8 mouse cellular contexts compared by ENCODE assay signal in the genomic region with DNA sequence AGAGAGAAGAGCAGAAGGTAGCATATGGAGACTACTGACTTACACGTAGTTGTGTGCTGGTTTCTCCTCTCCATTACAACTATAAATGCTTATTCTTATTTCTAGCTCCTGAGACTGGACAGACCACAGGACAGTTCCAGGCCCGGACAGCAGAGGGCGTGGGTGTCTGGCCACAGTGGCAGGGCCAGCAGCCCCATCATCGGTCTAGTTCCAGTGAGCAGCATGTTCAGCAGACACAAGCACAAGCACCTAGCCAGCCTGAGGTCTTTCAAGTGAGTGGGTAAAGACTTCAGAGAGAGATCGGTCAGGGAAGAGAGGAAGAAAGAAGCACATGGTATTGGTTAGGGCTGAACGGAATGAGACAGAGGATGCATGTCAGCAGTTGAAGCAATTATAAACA. TPM values are rescaled to one million over a fixed set of nuclear protein-coding genes. Genes with fewer than 3 reads are reported as not detected.
DNase-seq lines count a peak whose midpoint lies in the region; ATAC-seq lines count a peak whose summit lies in the region.

No protein-coding gene starts in this region.

- H3K9me3 ChIP-seq in embryonic facial prominence, embryonic 12.5 days: no peaks in the 10 kb centered on the region
- H3K9me3 ChIP-seq in liver, embryonic 16.5 days (replicated peaks; ENCODE audit: control insufficient read depth, low read length): no peaks in the 10 kb centered on the region

- peaks cover 13% of the 10 kb centered on the region; the same call in 1 of the 2 replicates for H3K4me1 ChIP-seq in embryonic facial prominence, embryonic 12.5 days
- H3K4me1 ChIP-seq in liver, embryonic 16.5 days (ENCODE audit: control insufficient read depth, low read depth, low read length): no peaks in the 10 kb centered on the region

- H3K4me3 ChIP-seq in embryonic facial prominence, embryonic 12.5 days: no peak overlapping the region
- H3K4me3 ChIP-seq in liver, embryonic 16.5 days (ENCODE audit: low read depth, low read length): no peak overlapping the region

- DNase-seq in CD4-positive, CD25-positive, alpha-beta regulatory T cell, adult 2 months (ENCODE audit: low read depth, low spot score): peak; percentile 71
- DNase-seq in urinary bladder, postnatal 25 days (ENCODE audit: low spot score): peak; percentile 48
- DNase-seq in urinary bladder, postnatal 10 days (ENCODE audit: low spot score): no peak
- peak; percentile 54 for DNase-seq in induced T-regulatory cell, adult 2 months (ENCODE audit: low read depth)
- peak; percentile 42 for DNase-seq in right cerebral cortex, postnatal 25 days

- ATAC-seq in CD4-positive, CD25-positive, alpha-beta regulatory T cell, adult 4 months: no peak
- peak; percentile 52; the same call in 1 of the 2 replicates for ATAC-seq in embryonic facial prominence, embryonic 12.5 days (ENCODE audit: insufficient number of reproducible peaks, insufficient read depth, low FRiP score, low TSS enrichment)
- ATAC-seq in liver, embryonic 16.5 days (ENCODE audit: low read depth): 0 out of 2 replicates have a peak, but pooled peaks have one; percentile 19

- no peak overlapping the region for H3K9ac ChIP-seq in embryonic facial prominence, embryonic 12.5 days
- no peak overlapping the region for H3K9ac ChIP-seq in liver, embryonic 16.5 days (ENCODE audit: low read depth, low read length)

- 36% methylated on average over 6 of the region's 6 CpGs for WGBS in embryonic facial prominence, embryonic 12.5 days
- 55% methylated on average over 6 of the region's 6 CpGs for WGBS in liver, embryonic 16.5 days (ENCODE audit: insufficient replicate concordance)

- peaks cover 41% of the 10 kb centered on the region for H3K36me3 ChIP-seq in embryonic facial prominence, embryonic 12.5 days
- peaks cover 49% of the 10 kb centered on the region for H3K36me3 ChIP-seq in liver, embryonic 16.5 days (ENCODE audit: control insufficient read depth, insufficient read depth)

- peak overlapping the region; percentile 79 for H3K27ac ChIP-seq in embryonic facial prominence, embryonic 12.5 days
- no peak overlapping the region for H3K27ac ChIP-seq in liver, embryonic 16.5 days (ENCODE audit: low read length)

- H3K4me2 ChIP-seq in embryonic facial prominence, embryonic 12.5 days (replicated peaks): no peak overlapping the region; the same call in 1 of the 2 replicates
- no peak overlapping the region for H3K4me2 ChIP-seq in liver, embryonic 16.5 days (ENCODE audit: low read depth, low read length)

- no peaks in the 10 kb centered on the region for H3K27me3 ChIP-seq in embryonic facial prominence, embryonic 12.5 days
- no peaks in the 10 kb centered on the region for H3K27me3 ChIP-seq in liver, embryonic 16.5 days (ENCODE audit: control insufficient read depth, insufficient read depth, low read depth, low read length)

RNA-seq across cellular contexts. Expression of gene Ctsk, which starts 4.7 kb away (rescaled TPM):
- polyA plus RNA-seq in CD4-positive, CD25-positive, alpha-beta regulatory T cell, adult 4 months (2017; shearing (Covaris generic)): 1 to 10 TPM in 1 of 2 experiments, not detected in 1; 1.1 TPM
- polyA plus RNA-seq in embryonic facial prominence, embryonic 12.5 days (2016; fragmentation: Nextera tagmentation; extraction: Ambion mirVana): 20.2 and 25.7 TPM in 2 replicates
- 1.0 and 1.3 TPM in 2 replicates for polyA plus RNA-seq in liver, embryonic 16.5 days (2015; fragmentation: Nextera tagmentation; extraction: Ambion mirVana)

RNA-seq across cellular contexts. Expression of gene Ctss, which starts 32.2 kb away (rescaled TPM):
- polyA plus RNA-seq in CD4-positive, CD25-positive, alpha-beta regulatory T cell, adult 4 months (2017; shearing (Covaris generic)): 100 to 1,000 TPM; 433 to 466 TPM
- 8.7 and 9.4 TPM in 2 replicates for polyA plus RNA-seq in embryonic facial prominence, embryonic 12.5 days (2016; fragmentation: Nextera tagmentation; extraction: Ambion mirVana)
- 38.4 and 38.5 TPM in 2 replicates for polyA plus RNA-seq in liver, embryonic 16.5 days (2015; fragmentation: Nextera tagmentation; extraction: Ambion mirVana)

Comparison
In these comparisons a context has a peak if more than half of its experiments do, and no peak if none do; other contexts are left out.
1. RNA of gene Ctss, which starts 32.2 kb away (polyA plus RNA-seq): 433 to 466 TPM in CD4-positive, CD25-positive, alpha-beta regulatory T cell, adult 4 months; 38.4 to 38.5 TPM in liver, embryonic 16.5 days and 8.7 to 9.4 TPM in embryonic facial prominence, embryonic 12.5 days; every median in the first group is over 10 times any median in the second.